Mouse (Mus musculus) spleen, embryonic (tissue): ENCODE data around the gene Nectin2.

Experiments used
- CTCF ChIA-PET: fragments of 350-600 bp; sonication (Branson Sonifier 250); formaldehyde crosslinking; loops from one replicate; lab custom pipeline; 2022; lab: Charles Lee

The Nectin2 gene

GRCm38 (mm10) chr7:19746426-19747201 lies 3.7 kb downstream of the Nectin2 start:
- CTCF ChIA-PET, result no interaction called here

- CTCF ChIA-PET, result no interaction called here
Observed at GRCm38 (mm10) chr7:19745971-19746370, 4.3 kb downstream of the Nectin2 start.

GRCm38 (mm10) chr7:19744590-19745385 lies 5.5 kb downstream of the Nectin2 start:
- CTCF ChIA-PET, result no interaction called here

GRCm38 (mm10) chr7:19743791-19744190 lies 6.5 kb downstream of the Nectin2 start:
- CTCF ChIA-PET, result no interaction called here

GRCm38 (mm10) chr7:19742468-19742867 lies 7.8 kb downstream of the Nectin2 start:
- CTCF ChIA-PET, result no interaction called here

- CTCF ChIA-PET, result no interaction called here
Observed at GRCm38 (mm10) chr7:19741329-19742031, 8.8 kb downstream of the Nectin2 start.

- CTCF ChIA-PET, result no interaction called here
Observed at GRCm38 (mm10) chr7:19740269-19740668, 10.0 kb downstream of the Nectin2 start.

- CTCF ChIA-PET, result no interaction called here
Observed at GRCm38 (mm10) chr7:19738771-19739170, 11.5 kb downstream of the Nectin2 start.

GRCm38 (mm10) chr7:19736389-19737057 lies 13.8 kb downstream of the Nectin2 start:
- CTCF ChIA-PET, result interaction anchor here (0.7 kb wide), 1 partner anchor 94 kb away, joined by 4 read pairs; no protein-coding TSS in a partner anchor

GRCm38 (mm10) chr7:19734178-19734666 lies 16.1 kb downstream of the Nectin2 start:
- CTCF ChIA-PET, result no interaction called here

GRCm38 (mm10) chr7:19726541-19726940 lies 23.7 kb downstream of the Nectin2 start:
- CTCF ChIA-PET, result no interaction called here

- CTCF ChIA-PET, result no interaction called here
Observed at GRCm38 (mm10) chr7:19724167-19724566, 26.1 kb downstream of the Nectin2 start.

- CTCF ChIA-PET, result interaction anchor here (0.8 kb wide), 1 partner anchor 21 kb away, joined by 4 read pairs; no protein-coding TSS in a partner anchor
Observed at GRCm38 (mm10) chr7:19722754-19723195, 27.5 kb downstream of the Nectin2 start.

GRCm38 (mm10) chr7:19719200-19719599 lies 31.1 kb downstream of the Nectin2 start:
- CTCF ChIA-PET, result no interaction called here

- CTCF ChIA-PET, result interaction anchor here (1.0 kb wide), 1 partner anchor 169 kb away, joined by 3 read pairs; no protein-coding TSS in a partner anchor
Observed at GRCm38 (mm10) chr7:19718297-19718952, 31.9 kb downstream of the Nectin2 start.

- CTCF ChIA-PET, result interaction anchor here (0.6 kb wide), 3 partner anchors 19 to 375 kb away, joined by 3 to 5 read pairs (median 3); no protein-coding TSS in a partner anchor
Observed at GRCm38 (mm10) chr7:19717346-19717745, 32.9 kb downstream of the Nectin2 start.

GRCm38 (mm10) chr7:19716822-19717221 lies 33.5 kb downstream of the Nectin2 start:
- CTCF ChIA-PET, result interaction anchor here (0.6 kb wide), 1 partner anchor 18 kb away, joined by 3 read pairs; no protein-coding TSS in a partner anchor

- CTCF ChIA-PET, result no interaction called here
Observed at GRCm38 (mm10) chr7:19716055-19716682, 34.1 kb downstream of the Nectin2 start.

GRCm38 (mm10) chr7:19715239-19716054 lies 34.8 kb downstream of the Nectin2 start, which contains the start of gene Tomm40:
Gene Tomm40, minus strand, starts transcription at chr7:19715438.
- CTCF ChIA-PET, result no interaction called here
